Mouse (Mus musculus) cortical plate, adult 2 months (tissue): ENCODE data around the gene Aldh3a2.

Source experiments
- CTCF ChIP-seq: fragments of 200-500 bp; IDR thresholded peaks from 2 replicates; pipeline ENCODE4 v1.5.1; 2011; ENCODE audit warnings: mild to moderate bottlenecking, control low read depth, low read length; ENCODE audit not compliant: insufficient read depth; ENCODE audit errors: extremely low read depth
- POLR2A ChIP-seq: fragments of 200-500 bp; IDR thresholded peaks from 2 replicates; pipeline ENCODE4 v1.6.1; 2011; ENCODE audit warnings: mild to moderate bottlenecking, low read length, control low read depth; ENCODE audit not compliant: insufficient read depth; ENCODE audit errors: extremely low read depth

DNA sequence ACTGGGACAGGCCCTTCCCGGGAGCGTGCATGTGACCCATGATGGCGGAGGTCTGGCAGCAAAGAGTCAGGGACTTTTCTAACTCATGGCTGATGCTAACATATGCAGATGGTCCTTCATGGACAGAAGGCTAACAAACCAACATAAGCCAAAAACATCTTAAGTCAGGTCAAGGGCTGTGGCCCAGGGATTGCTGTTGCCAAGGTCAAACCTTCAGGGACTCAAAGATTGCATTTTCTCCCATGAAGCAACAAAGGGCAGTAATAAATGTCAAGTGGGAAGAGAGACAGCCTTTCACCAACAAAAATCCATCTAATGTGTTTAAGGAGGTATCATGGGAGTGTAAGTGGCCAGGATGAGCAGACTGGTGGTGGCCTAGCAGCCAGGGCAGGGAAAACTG is 61.1 kb downstream of the Aldh3a2 start:
- TF ChIP-seq CTCF (no peak), POLR2A (no peak)
